Mouse (Mus musculus): Measurements from ENCODE around the gene Tbpl1.

The Tbpl1 gene

GRCm38 (mm10) chr10:22708190-22708843 is 23.4 kb downstream of the Tbpl1 start:
- no peak for DNase-seq

GRCm38 (mm10) chr10:22703844-22704243 is 27.9 kb downstream of the Tbpl1 start:
- no peak for DNase-seq

GRCm38 (mm10) chr10:22701485-22702315 is 30.0 kb downstream of the Tbpl1 start:
- peak; percentile 61 for DNase-seq

GRCm38 (mm10) chr10:22700773-22701172 is 31.0 kb downstream of the Tbpl1 start:
- no peak for DNase-seq

- no peak for DNase-seq
These were observed 32.0 kb downstream of the Tbpl1 start for GRCm38 (mm10) chr10:22699487-22700335.

GRCm38 (mm10) chr10:22698158-22698953 is 33.4 kb downstream of the Tbpl1 start:
- no peak for DNase-seq

- DNase-seq: no peak
These were observed 34.9 kb downstream of the Tbpl1 start for GRCm38 (mm10) chr10:22696864-22697263.

- no peak for DNase-seq
These were observed 35.5 kb downstream of the Tbpl1 start for GRCm38 (mm10) chr10:22696236-22696635.

- no peak for DNase-seq
These were observed 55.7 kb downstream of the Tbpl1 start for GRCm38 (mm10) chr10:22675848-22676630.

- no peak for DNase-seq
These were observed 57.6 kb downstream of the Tbpl1 start for GRCm38 (mm10) chr10:22674176-22674575.

- DNase-seq: no peak
These were observed 63.2 kb downstream of the Tbpl1 start for GRCm38 (mm10) chr10:22668509-22668908.

- DNase-seq: no peak
These were observed 71.3 kb downstream of the Tbpl1 start for GRCm38 (mm10) chr10:22660286-22661000.

- DNase-seq: no peak
These were observed 72.4 kb downstream of the Tbpl1 start for GRCm38 (mm10) chr10:22659386-22659725.

- no peak for DNase-seq
These were observed 73.0 kb downstream of the Tbpl1 start for GRCm38 (mm10) chr10:22658534-22659385.

Measured in layer of hippocampus, adult 9-11 months (tissue).